Mouse (Mus musculus) large intestine, adult 2 months (tissue): ENCODE data around the gene Otx1. TPM values are rescaled to one million over a fixed set of nuclear protein-coding genes. Genes with fewer than 3 reads are reported as not detected.

ENCODE experiments used
- DNase-seq: peaks from one replicate; pipeline ENCODE4 v3.0.0-alpha.2; 2012; ENCODE audit warnings: low read depth, low spot score
- WGBS: fragments of 180-500 bp; shearing (Covaris S2); methylation state at CpG from one replicate; pipeline ENCODE4 v1.1.7; 2018; 5-methylcytosine and 5-hydroxymethylcytosine counted together
- polyA plus RNA-seq: library from polyadenylated mRNA; depleted of rRNA; stranded (reverse); fragments of >200 nt; gene quantifications from 2 replicates; pipeline ENCODE4 v1.2.3, GENCODE M21; 2012

The Otx1 gene
- polyA plus RNA-seq, 1 experiment = not detected

GRCm38 (mm10) chr11:21968922-21969321 is 33.8 kb downstream of the Otx1 start:
- DNase-seq = no peak
- WGBS = 93% methylated on average over 3 of the region's 3 CpGs

DNA sequence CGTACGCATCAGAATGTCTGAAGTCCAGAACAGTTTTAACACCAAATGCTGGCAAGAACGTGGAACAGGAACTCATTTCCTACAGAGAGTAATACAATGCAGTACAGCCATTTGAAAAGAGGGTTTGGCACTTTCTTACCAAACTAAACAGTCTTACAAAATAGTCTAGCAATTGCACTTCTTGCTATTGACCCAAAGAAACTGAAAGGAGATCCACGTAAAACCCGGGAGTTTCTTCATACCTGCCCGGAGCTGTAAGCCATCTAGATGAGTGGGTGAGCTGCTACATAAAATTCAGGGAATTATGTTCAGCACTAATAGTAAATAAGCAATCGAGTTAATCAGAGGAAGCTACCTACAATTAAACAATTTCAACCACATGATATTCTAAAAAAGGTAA is 47.5 kb downstream of the Otx1 start:
- WGBS = 74% methylated on average over 7 of the region's 7 CpGs

DNA sequence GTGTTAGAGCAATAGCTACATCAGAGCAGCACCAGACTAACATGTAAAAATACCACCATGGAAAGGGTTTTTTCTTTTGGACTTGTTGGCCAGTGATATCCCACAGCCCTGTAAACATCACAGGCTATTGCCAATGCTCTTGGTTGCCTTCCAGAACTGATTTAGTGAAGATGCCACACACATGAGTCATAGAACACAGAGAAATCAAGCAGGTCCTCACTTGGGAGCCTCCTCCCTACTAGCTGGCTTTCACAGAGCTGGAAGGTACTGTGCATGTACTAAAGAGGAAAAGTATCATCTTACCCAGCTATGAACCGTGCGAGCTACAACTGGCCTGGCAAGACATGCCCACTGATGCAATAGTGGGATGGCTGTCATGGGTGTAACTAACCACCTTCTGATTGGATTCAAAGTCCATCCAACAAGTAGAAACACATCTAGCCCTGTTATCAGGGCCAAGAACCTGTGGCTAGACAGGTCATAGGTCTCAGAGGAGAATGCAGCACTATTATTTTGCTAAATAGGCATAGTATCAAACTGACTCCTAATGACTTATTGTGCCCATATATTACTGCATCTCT is 51.0 kb downstream of the Otx1 start:
- 59% methylated on average over 2 of the region's 2 CpGs for WGBS

More for the DNA sequence above, 47.5 kb downstream of the Otx1 start:
- DNase-seq = no peak

GRCm38 (mm10) chr11:21950094-21950493 is 52.6 kb downstream of the Otx1 start:
- no peak for DNase-seq

More for the DNA sequence above, 51.0 kb downstream of the Otx1 start:
- no peak for DNase-seq
